Mouse (Mus musculus) embryonic fibroblast, embryonic 13.5 days (primary cell): ENCODE results near the gene Banp. TPM values are rescaled to one million over a fixed set of nuclear protein-coding genes. Genes with fewer than 3 reads are reported as not detected.

ENCODE experiments used
- H3K27ac ChIP-seq: 2 replicates; pipeline ENCODE4 v1.5.1; 2012; ENCODE audit warnings: low read length, control low read depth, inconsistent platforms; ENCODE audit not compliant: insufficient read depth
- H3K4me1 ChIP-seq: 2 replicates; pipeline ENCODE4 v1.6.1; 2011; ENCODE audit warnings: low read length; ENCODE audit not compliant: control insufficient read depth, insufficient read depth
- H3K4me3 ChIP-seq: 2 replicates; pipeline ENCODE4 v1.5.1; 2011; ENCODE audit warnings: mild to moderate bottlenecking, control low read depth, low read length; ENCODE audit not compliant: insufficient read depth
- CTCF ChIP-seq: IDR thresholded peaks from 2 replicates; pipeline ENCODE4 v1.5.1; 2011; ENCODE audit warnings: mild to moderate bottlenecking, control low read depth, low read length, moderate library complexity, borderline replicate concordance; ENCODE audit not compliant: insufficient read depth
- POLR2A ChIP-seq: IDR thresholded peaks from 2 replicates; pipeline ENCODE4 v1.6.1; 2011; ENCODE audit warnings: low read depth, mild to moderate bottlenecking, control low read depth, low read length, moderate library complexity
- polyA plus RNA-seq: library from polyadenylated mRNA; stranded (reverse); fragments of >200 nt; gene quantifications from 2 replicates; pipeline ENCODE4 v1.2.4, GENCODE M21; 2011; ENCODE audit warnings: low read depth; ENCODE audit not compliant: missing spikeins, insufficient read length

Gene Banp
- polyA plus RNA-seq, 1 experiment: 38.9 TPM

DNA sequence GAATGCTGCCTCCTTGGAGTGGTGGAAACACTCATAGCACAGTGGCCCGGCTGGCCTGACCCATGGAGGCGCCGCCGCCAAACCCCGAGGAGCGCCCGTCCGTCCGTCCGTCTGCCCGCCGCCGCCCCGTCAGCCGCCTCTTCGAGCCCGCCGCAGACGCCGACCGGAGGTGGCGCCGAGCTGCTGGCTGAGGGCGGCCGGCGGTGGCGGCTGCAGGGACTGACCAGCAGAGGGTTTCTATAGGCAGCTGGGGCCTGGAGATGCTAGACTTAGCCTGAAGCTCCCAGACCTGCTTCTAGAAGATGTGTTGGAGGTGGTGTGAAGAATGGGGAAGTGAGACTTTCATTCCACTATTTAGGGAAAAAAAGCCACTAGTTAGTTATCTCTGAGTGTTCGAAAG lies 24.4 kb downstream of the Banp start:
- TF ChIP-seq POLR2A (no peak), CTCF (no peak)
- Histone ChIP-seq H3K4me3 (no peak overlapping the region), H3K27ac (no peak overlapping the region), H3K4me1 (no peaks in the 10 kb centered on the region)

DNA sequence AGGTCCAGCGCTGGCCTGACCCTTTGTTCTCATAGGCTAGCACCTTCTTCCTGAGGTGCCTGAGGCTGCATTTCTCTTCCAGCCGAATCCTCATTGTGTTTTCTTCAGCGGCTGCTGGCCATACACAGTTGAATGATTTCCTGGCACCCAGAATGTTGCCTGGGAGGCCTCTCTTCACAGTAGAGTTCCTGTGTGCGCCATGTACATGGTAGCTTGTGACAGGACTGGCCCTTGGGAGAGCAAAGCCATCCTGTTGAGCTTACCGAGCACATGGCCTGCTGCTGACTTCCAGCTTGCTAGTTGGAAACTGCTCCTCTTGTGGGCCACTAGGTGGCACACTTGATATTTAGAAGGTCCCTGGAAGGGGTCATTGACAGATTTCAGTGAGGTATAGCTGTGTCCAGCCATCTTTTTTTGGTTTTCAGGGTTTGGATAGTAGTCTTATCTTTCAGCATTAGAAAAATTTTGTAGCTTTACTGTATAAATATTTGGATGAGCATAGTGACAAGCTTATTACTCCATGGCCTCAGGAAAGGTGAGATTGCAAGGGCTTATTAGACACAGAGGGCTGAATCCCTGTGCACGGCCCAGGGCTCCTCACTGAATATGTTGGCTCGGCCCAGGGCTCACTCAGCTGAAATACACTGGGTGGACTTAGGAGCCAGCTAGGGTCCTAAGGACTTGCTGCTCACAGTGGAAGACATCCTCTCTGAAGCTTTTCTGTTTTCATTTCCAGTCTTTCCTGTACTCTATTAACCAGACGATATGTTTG lies 28.5 kb downstream of the Banp start:
- Histone ChIP-seq H3K4me3 (no peak overlapping the region), H3K27ac (no peak overlapping the region), H3K4me1 (no peaks in the 10 kb centered on the region)
- no peak for TF ChIP-seq POLR2A
- peak; percentile 47; the same call in 1 of the 2 replicates for TF ChIP-seq CTCF

DNA sequence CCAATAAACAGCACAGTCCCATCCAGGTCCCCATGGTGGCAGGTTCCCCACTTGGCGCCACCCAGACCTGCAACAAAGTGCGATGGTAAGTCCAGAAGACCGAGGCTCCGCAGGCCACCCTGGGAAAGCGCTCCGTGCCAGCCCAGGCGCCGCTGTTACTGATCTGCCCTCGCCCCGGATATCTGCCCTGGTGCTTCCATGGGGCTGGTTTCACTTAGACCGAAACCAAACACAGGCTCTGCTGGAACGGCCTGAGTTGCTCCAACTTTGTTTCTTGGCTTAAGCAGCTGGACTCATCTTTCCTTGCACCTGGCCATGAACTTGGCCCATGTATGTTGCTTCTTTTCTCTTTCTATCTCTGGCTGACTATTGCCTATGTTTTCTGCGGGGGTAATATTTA lies 29.1 kb downstream of the Banp start:
- Histone ChIP-seq H3K4me1 (no peaks in the 10 kb centered on the region), H3K27ac (no peak overlapping the region), H3K4me3 (no peak overlapping the region)
- no peak for TF ChIP-seq POLR2A
- no peak for TF ChIP-seq CTCF

DNA sequence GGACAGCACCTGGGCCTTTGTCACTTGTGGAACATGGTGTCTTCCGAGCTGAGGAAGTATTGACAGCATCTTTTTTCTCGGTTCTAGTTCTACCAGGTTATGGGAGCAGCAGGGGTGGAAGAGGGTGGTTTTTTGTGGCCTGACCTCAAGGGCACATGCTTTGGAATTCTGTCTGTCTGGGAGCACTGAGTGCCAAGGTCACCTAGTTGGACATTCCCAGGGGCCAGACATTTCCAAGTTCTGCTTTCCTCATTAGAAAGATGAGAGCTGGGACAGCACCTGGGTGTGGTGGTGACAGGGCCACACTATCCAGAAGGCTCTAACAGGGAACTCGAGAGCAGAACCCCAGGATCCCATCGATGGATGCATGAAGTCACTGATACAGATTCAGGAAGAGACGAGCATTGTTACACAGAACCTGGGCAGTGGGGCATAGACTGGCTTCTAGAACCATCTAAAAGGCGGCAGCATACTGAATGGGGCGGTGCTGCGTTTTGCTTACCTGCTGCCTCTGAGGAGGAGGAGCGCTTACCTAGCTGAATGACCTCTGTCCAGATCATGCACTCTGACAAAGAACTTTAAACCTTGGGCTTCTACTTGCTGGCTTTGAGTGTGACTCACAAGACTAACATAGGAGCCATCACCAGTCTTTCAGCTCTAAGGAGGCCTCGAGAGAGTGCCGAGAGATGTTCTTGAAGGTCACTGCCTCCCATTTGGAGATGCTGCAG lies 31.4 kb downstream of the Banp start:
- Histone ChIP-seq H3K27ac (no peak overlapping the region), H3K4me1 (peaks cover 7% of the 10 kb centered on the region), H3K4me3 (no peak overlapping the region)
- TF ChIP-seq POLR2A: no peak

DNA sequence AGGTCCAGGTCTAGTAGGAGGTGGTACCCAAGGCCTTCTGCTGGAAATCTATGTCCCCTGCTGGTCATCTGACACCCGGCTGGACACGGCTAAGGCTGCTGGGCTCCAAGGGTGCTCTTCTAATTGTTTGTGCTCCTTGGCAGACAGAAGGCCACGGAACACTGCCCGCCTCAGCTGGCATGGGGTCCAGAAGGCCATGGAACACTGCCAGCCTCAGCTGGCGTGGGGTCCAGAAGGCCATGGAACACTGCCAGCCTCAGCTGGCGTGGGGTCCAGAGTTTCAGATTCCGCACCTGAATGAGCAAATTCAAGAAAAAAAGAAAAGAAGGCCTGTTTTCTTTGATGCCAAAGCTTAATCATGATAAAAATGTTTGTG lies 32.0 kb downstream of the Banp start:
- peaks cover 7% of the 10 kb centered on the region for H3K4me1 ChIP-seq
- H3K27ac ChIP-seq: no peak overlapping the region
- no peak for TF ChIP-seq POLR2A
- no peak for TF ChIP-seq CTCF
- H3K4me3 ChIP-seq: no peak overlapping the region

DNA sequence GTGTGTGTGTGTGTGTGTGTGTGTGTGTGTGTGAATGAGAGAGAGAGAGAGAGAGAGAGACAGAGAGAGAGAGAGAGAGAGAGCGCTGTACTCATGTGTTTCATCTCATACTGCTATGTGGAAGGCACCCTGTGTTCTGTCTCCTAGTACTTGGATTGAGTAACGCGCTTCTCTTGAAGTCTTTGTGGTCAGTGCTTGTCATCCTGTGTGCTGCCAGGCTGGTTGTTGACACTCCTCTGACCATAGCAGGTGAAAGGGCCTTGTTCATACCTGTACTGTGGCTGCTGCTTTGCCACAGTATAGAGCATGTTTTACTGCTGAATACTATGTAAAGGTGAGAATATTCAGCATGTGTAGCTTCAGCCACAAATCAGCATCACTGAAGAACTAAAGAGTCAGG lies 36.1 kb downstream of the Banp start:
- no peak overlapping the region for H3K27ac ChIP-seq
- TF ChIP-seq POLR2A (no peak), CTCF (no peak)
- no peak overlapping the region for H3K4me3 ChIP-seq
- peaks cover 12% of the 10 kb centered on the region for H3K4me1 ChIP-seq

DNA sequence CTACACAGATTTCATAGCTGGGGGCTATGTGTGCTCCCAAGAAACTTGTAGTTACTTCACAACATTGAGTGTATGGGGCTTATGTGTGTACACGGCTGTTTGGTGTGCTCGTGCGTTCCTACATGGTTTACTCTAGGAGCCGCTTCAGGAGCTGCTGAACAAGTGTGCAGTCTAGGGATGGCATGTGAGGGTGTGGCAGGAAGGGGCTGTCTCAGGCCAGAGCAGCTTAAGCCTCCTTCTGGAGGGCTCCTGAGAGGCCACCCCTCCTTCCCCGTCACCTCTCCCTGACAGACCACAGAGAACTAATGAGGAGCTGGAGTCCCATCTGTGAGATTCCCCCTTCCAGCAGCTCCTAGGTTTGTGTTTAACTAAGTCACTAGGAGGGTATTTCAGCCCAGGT lies 38.3 kb downstream of the Banp start:
- TF ChIP-seq POLR2A (no peak), CTCF (no peak)
- Histone ChIP-seq H3K4me3 (no peak overlapping the region), H3K27ac (no peak overlapping the region), H3K4me1 (peaks cover 12% of the 10 kb centered on the region)

DNA sequence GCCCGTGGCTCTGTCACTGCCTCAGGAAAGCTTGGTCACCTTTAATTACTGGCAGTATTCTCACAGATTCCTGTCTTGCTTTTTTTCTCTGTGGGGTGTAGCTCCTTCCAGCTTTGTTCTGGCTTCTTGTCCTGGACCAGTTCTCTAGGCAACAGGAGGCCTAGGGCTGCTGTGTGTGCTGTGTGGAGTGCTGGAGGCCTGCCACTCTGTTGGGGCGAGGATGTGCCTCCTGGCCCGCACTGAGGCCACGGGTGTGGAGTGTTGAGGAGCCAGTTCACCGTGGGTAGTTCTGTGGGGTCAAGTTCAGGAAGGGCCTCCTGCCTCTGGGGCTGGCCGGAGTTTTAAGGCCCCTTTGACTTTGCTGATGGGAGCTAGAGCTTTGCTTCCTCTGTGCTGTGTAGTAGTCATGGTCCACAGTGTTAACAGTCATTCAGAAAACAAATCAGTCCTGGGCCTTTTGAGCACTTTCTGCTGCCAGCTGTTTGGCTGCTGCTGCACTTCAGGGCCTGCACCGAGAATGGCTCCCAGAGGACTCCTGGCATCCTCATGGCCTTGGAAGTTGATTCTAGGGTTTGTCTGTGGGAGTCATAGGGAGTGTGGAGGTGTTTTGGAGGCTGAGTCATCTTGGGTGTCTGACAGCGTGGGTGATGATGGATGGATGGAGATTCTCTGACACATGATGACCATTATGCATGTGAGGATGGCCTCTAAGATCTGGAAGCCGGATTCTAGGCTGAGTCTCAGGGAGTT lies 41.1 kb downstream of the Banp start:
- 0 out of 2 replicates have a peak, but pooled peaks cover 9% of the 10 kb centered on the region for H3K4me1 ChIP-seq
- no peak for TF ChIP-seq CTCF
- peak overlapping the region; percentile 77 for H3K27ac ChIP-seq
- no peak overlapping the region for H3K4me3 ChIP-seq

DNA sequence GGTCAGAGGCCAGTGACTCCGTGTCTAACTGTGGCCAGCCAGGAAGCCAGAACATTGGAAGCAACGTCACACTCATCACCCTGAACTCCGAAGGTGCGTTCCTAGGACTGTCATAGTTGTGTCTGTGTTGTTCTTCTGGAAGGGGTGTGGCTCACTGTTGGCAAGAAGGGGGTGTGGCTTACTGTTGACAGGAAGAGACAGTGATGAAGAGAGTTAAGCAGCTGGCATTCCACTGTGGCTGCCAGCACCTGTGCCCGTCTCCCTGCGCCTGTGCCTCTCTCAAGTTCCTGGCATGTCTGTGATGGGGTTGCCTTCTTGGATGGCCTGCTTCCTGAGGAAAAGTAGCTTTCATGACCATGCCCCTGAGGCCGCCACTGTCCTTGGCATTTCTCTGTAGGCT lies 42.1 kb downstream of the Banp start:
- Histone ChIP-seq H3K4me3 (no peak overlapping the region), H3K27ac (peak overlapping the region; percentile 73), H3K4me1 (0 out of 2 replicates have a peak, but pooled peaks cover 9% of the 10 kb centered on the region)
- no peak for TF ChIP-seq CTCF
- no peak for TF ChIP-seq POLR2A

DNA sequence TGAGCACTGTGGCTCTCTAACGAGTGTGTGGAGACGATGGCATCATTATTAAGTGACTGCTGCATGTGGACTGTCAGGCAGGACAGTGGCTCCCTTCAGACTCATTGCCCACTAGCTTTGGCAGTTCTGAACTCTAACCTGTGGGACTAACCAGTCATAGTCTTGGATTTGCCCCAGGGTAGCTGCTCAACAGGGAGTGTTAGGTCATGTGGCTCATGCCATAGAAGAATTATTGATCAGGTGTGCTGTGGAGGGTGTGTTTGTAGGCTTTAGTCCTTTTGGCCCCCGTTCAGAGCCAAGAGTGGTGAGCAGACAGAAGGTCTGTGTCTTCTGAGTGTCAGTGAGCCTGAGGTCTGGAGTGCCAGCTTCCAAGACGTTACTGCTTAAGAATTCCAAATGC lies 43.4 kb downstream of the Banp start:
- Histone ChIP-seq H3K4me3 (no peak overlapping the region), H3K4me1 (0 out of 2 replicates have a peak, but pooled peaks cover 9% of the 10 kb centered on the region), H3K27ac (no peak overlapping the region)
- no peak for TF ChIP-seq POLR2A
- TF ChIP-seq CTCF: no peak
